Mouse (Mus musculus): ENCODE results near the gene Cdnf.

GRCm38 (mm10) chr2:3512552-3513454, at the start of gene Cdnf, which contains the start of the genes Gm45902 and Hspa14:
- TF ChIP-seq POLR2A (IDR thresholded peaks at IDR 0.05; ENCODE audit: extremely low read depth, insufficient read depth, low read length) (peak; percentile 88), CTCF (IDR thresholded peaks at IDR 0.05; ENCODE audit: extremely low read depth, insufficient read depth, low read length) (no peak)
